Mouse (Mus musculus) induced T-regulatory cell, adult 2 months (primary cell): ENCODE data around the gene Ripk4.

Source experiments
- DNase-seq: peaks from one replicate; pipeline ENCODE4 v3.0.0-alpha.2; 2012; ENCODE audit warnings: low read depth

The Ripk4 gene

DNA sequence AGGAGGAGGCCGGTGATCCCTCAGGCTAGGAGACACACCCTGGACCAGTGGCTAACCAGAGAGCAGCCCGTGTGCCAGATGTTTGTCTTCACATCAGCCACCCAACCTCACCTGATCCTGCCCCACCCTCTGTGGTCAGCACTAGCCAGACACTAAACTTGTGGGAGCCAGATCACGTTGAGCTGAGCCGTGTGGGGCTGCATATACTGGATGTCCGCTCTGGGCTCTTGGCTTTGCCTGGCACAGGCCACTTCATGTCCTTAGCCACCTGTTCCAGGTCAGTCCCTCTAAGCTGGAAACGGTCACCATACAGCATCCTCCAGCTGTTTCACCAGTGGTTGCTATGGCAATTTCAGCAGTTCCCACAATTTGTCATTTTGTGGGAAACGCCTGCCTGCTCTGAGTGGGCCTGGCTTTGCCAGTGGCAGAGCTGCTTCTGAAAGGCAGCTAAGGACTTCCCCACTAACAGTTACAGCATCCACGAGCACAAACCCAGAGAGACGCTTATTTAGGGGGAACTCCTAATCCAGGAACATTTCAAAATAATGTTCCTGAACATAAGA, 28.7 kb downstream of the Ripk4 start:
- DNase-seq: no peak

- DNase-seq: no peak
Observed at GRCm38 (mm10) chr16:97733599-97733998, 30.0 kb downstream of the Ripk4 start.

DNA sequence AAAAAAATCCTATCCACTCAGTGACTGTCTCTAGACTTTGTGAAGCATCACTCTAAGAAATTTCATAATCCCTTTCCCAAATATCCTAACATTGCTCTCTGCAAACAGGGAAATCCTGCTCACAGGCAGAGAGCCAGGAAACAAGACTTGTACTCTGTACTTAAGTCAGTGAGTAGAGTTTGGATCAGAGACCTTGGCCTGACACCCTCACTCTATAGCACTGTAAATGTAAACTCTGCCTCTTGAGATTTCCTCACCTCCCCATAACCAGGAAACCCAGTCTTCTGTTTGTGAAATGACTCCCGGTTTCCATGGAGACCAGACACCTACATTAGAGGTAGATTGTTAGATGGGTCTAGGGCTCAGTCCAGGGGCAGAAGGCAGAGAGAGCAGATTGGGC, 33.3 kb downstream of the Ripk4 start:
- DNase-seq: no peak

DNA sequence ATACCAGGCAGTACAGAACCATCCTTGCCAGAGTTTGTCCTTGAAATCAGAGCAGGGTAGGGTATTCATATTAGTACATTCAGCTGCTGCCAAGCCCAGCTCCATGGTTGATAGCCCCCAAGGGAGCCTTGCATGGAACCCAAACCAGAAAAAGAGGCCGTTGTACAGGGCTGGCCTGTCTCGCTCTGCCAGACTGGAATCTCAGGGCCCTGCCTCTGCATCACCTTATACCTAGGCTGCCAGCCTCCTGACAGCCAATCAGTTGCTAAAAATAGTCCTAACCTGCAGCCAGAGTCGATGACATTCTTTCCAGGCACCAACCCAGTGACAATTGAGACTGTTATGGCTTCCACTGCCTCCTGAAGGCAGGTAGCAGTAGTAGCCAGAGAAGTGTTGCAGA, 37.2 kb downstream of the Ripk4 start:
- no peak for DNase-seq

GRCm38 (mm10) chr16:97720093-97720492, 43.5 kb downstream of the Ripk4 start:
- no peak for DNase-seq

DNA sequence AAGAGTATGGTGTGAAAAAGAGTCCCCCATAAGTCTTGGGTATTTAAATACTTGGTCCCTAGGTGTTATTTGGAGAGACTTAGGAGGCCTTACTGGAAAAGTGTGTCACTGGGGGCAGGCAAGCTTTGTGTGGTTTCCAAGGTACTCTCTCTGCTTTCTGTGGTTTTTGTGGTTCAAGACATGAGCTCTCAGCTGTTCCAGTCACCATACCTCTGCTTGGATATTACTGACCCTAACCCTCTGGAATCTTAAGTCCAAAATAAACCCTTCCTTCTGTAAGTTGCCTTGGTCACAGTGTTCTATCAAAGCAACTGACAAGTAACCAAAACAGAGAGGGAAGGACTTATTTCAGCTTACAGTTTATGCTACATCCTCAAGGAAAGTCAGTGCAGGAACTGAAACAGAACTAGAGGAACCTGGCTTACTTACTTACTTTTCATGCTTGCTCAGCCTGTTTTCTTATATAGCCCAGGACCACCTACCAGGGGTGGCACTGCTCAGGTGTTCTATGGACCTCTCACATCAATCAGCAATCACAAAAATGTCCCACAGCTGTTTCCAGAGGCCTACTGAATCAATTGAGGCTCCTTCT, 44.1 kb downstream of the Ripk4 start:
- no peak for DNase-seq

DNA sequence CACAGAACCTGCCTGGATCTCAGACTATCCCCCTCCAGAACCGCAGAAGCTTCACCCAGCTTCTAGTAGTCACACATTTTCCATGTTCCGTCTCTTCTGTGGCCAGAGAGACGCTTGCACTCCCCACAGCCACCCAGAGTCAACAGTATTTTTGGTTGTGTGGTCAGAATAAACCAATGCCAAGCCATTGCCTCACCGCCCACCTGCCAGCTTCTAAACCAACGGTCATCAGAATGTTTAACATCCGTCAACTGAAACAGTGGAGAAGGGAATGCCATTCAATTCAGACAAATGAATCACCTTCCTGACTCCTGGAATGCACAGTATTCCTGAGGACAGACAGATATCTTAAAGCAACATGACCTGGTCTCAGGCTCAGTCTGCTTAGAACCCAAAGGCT, 47.0 kb downstream of the Ripk4 start:
- DNase-seq: no peak

DNA sequence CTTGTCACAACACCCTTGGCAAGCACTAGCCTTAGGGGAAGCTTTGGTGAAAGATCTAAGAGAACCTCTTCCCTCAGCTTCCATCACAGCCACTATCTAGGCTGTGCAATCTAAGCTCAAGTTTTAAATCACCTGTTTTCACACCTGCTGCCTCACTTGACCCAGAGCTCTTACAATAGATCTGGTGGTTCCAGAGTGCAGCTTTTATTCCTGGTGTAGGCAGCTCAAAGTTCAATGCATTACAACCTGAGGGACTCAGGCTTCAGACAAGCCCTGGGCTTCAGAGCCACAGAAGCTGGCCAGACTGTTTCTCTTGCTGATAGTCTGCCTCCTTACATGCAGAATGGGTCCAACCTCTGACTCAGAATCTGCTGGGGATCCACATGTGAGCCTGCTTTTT, 51.5 kb downstream of the Ripk4 start:
- no peak for DNase-seq

- no peak for DNase-seq
Observed at GRCm38 (mm10) chr16:97701871-97702270, 61.7 kb downstream of the Ripk4 start.

DNA sequence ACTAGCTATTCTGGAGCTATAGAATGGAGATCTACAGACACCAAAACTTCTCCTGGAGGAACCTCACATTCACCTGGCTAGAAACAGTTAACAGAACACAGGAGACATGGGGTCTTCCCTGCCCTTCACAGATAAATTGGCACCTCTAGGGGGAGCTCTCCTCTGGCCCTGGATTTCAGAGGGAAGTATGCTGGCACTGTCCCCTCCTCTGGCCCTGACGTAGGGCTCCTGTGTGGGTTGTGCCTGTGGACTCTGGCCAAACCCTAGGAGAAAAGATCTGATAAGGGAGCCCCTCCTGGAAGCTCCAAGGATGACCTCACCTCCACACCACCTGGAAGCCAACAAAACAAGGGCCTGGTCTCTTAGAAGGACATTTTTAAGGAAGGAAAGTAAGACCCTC, 65.8 kb downstream of the Ripk4 start:
- no peak for DNase-seq

- DNase-seq: no peak
Observed at GRCm38 (mm10) chr16:97695709-97696108, 67.9 kb downstream of the Ripk4 start.
